Mouse (Mus musculus) layer of hippocampus, adult 11-12 months (tissue): ENCODE results near the gene Gm8439.
A peak's percentile ranks its signal among the peaks of the same experiment; 100 is the strongest.

Source experiments
- DNase-seq: peaks from one replicate; pipeline ENCODE4 v3.0.0; 2022; ENCODE audit warnings: low spot score

The Gm8439 gene

GRCm38 (mm10) chr4:120612304-120613080 lies 23.9 kb downstream of the Gm8439 start:
- no peak for DNase-seq

GRCm38 (mm10) chr4:120613691-120614329 lies 25.3 kb downstream of the Gm8439 start:
- DNase-seq, result peak; percentile 56

- DNase-seq, result no peak
Measured at GRCm38 (mm10) chr4:120614644-120615043, 26.1 kb downstream of the Gm8439 start.

- no peak for DNase-seq
Measured at GRCm38 (mm10) chr4:120615528-120616081, 27.1 kb downstream of the Gm8439 start.

- no peak for DNase-seq
Measured at GRCm38 (mm10) chr4:120616199-120617025, 27.9 kb downstream of the Gm8439 start.

- no peak for DNase-seq
Measured at GRCm38 (mm10) chr4:120627728-120628127, 39.2 kb downstream of the Gm8439 start.

GRCm38 (mm10) chr4:120630218-120630931 lies 41.8 kb downstream of the Gm8439 start:
- no peak for DNase-seq

GRCm38 (mm10) chr4:120631828-120632227 lies 43.3 kb downstream of the Gm8439 start:
- DNase-seq, result no peak

- DNase-seq, result no peak
Measured at GRCm38 (mm10) chr4:120635351-120635750, 46.8 kb downstream of the Gm8439 start.

GRCm38 (mm10) chr4:120641946-120642345 lies 53.4 kb downstream of the Gm8439 start:
- no peak for DNase-seq

GRCm38 (mm10) chr4:120643899-120644298 lies 55.4 kb downstream of the Gm8439 start:
- DNase-seq, result no peak

- peak; percentile 34 for DNase-seq
Measured at GRCm38 (mm10) chr4:120649369-120650207, 61.0 kb downstream of the Gm8439 start.

GRCm38 (mm10) chr4:120650208-120650592 lies 61.7 kb downstream of the Gm8439 start:
- no peak for DNase-seq

GRCm38 (mm10) chr4:120655898-120656297 lies 67.4 kb downstream of the Gm8439 start:
- no peak for DNase-seq
